ENCODE assay signal across 11 mouse cellular contexts in genomic region chr5:111204976-111205586, GRCm38 (mm10).
A peak's percentile ranks its signal among the peaks of the same experiment; 100 is the strongest.
DNase-seq lines count a peak whose midpoint lies in the region; ATAC-seq and TF ChIP-seq lines count a peak whose summit lies in the region.
"Had no signal": no experiment of that assay in that cellular context is flagged by ENCODE, and none has a peak within 500 bp of the region (broad histone marks: within the 10 kb centered on the region; RNA-seq: fewer than 3 reads in every experiment).

No protein-coding gene starts in this region.

- H3K4me1 ChIP-seq in intestine, embryonic 15.5 days (replicated peaks): peaks cover 50% of the 10 kb centered on the region
- no peaks in the 10 kb centered on the region for H3K4me1 ChIP-seq in intestine, postnatal 0 days (replicated peaks; ENCODE audit: control insufficient read depth, insufficient read depth, low read length)
- peaks cover 45% of the 10 kb centered on the region for H3K4me1 ChIP-seq in embryonic facial prominence, embryonic 14.5 days (ENCODE audit: control insufficient read depth, insufficient read depth, low read length)
- peaks cover 72% of the 10 kb centered on the region for H3K4me1 ChIP-seq in midbrain, embryonic 12.5 days

- H3K27me3 ChIP-seq in intestine, embryonic 15.5 days (replicated peaks): no peaks in the 10 kb centered on the region
- H3K27me3 ChIP-seq in intestine, postnatal 0 days (replicated peaks; ENCODE audit: control insufficient read depth, insufficient read depth, low read length): no peaks in the 10 kb centered on the region
- no peaks in the 10 kb centered on the region for H3K27me3 ChIP-seq in embryonic facial prominence, embryonic 14.5 days (replicated peaks; ENCODE audit: control insufficient read depth, insufficient read depth, low read length)
- H3K27me3 ChIP-seq in midbrain, embryonic 12.5 days: peaks cover 4% of the 10 kb centered on the region; the same call in 1 of the 2 replicates

- H3K4me3 ChIP-seq in intestine, embryonic 15.5 days (replicated peaks): no peak overlapping the region
- H3K4me3 ChIP-seq in intestine, postnatal 0 days (ENCODE audit: low read depth, low read length): no peak overlapping the region
- no peak overlapping the region for H3K4me3 ChIP-seq in embryonic facial prominence, embryonic 14.5 days (ENCODE audit: low read depth, low read length)
- H3K4me3 ChIP-seq in midbrain, embryonic 12.5 days: no peak overlapping the region

- TF ChIP-seq CTCF in intestine, postnatal 0 days (IDR thresholded peaks at IDR 0.05; ENCODE audit: low read depth): no peak

- no peak overlapping the region for H3K9ac ChIP-seq in intestine, embryonic 15.5 days
- H3K9ac ChIP-seq in intestine, postnatal 0 days (ENCODE audit: low read depth, low read length): no peak overlapping the region
- no peak overlapping the region for H3K9ac ChIP-seq in embryonic facial prominence, embryonic 14.5 days (ENCODE audit: low read depth, low read length)
- H3K9ac ChIP-seq in midbrain, embryonic 12.5 days (replicated peaks): no peak overlapping the region

- 17% methylated on average over 4 of the region's 4 CpGs for WGBS in intestine, embryonic 15.5 days
- 27% methylated on average over 4 of the region's 4 CpGs for WGBS in intestine, postnatal 0 days
- WGBS in embryonic facial prominence, embryonic 14.5 days: 27% methylated on average over 4 of the region's 4 CpGs
- 48% methylated on average over 4 of the region's 4 CpGs for WGBS in midbrain, embryonic 12.5 days

- ATAC-seq in intestine, embryonic 15.5 days: no peak
- ATAC-seq in intestine, postnatal 0 days: no peak
- ATAC-seq in embryonic facial prominence, embryonic 14.5 days (ENCODE audit: low read depth): no peak
- no peak for ATAC-seq in midbrain, embryonic 12.5 days (ENCODE audit: low FRiP score, low read depth)

- no peaks in the 10 kb centered on the region for H3K9me3 ChIP-seq in intestine, embryonic 15.5 days
- H3K9me3 ChIP-seq in intestine, postnatal 0 days (ENCODE audit: control insufficient read depth): no peaks in the 10 kb centered on the region
- no peaks in the 10 kb centered on the region for H3K9me3 ChIP-seq in embryonic facial prominence, embryonic 14.5 days (ENCODE audit: control insufficient read depth, low read length)
- no peaks in the 10 kb centered on the region for H3K9me3 ChIP-seq in midbrain, embryonic 12.5 days

- 0 out of 2 replicates have a peak overlapping the region, but pooled peaks have one; percentile 36 for H3K27ac ChIP-seq in intestine, embryonic 15.5 days
- H3K27ac ChIP-seq in intestine, postnatal 0 days (ENCODE audit: low read depth, low read length): no peak overlapping the region
- peak overlapping the region; percentile 40 for H3K27ac ChIP-seq in embryonic facial prominence, embryonic 14.5 days (replicated peaks; ENCODE audit: low read depth, low read length)
- peak overlapping the region; percentile 63 for H3K27ac ChIP-seq in midbrain, embryonic 12.5 days (replicated peaks)

- no peak overlapping the region for H3K4me2 ChIP-seq in intestine, embryonic 15.5 days (replicated peaks)
- no peak overlapping the region for H3K4me2 ChIP-seq in intestine, postnatal 0 days (replicated peaks; ENCODE audit: low read depth)
- no peak overlapping the region for H3K4me2 ChIP-seq in embryonic facial prominence, embryonic 14.5 days (ENCODE audit: low read depth, low read length)
- H3K4me2 ChIP-seq in midbrain, embryonic 12.5 days (replicated peaks): no peak overlapping the region

- H3K36me3 ChIP-seq in intestine, embryonic 15.5 days: no peaks in the 10 kb centered on the region
- no peaks in the 10 kb centered on the region for H3K36me3 ChIP-seq in intestine, postnatal 0 days (ENCODE audit: control insufficient read depth, insufficient read depth)
- no peaks in the 10 kb centered on the region for H3K36me3 ChIP-seq in embryonic facial prominence, embryonic 14.5 days (ENCODE audit: control insufficient read depth, insufficient read depth, low read length)
- H3K36me3 ChIP-seq in midbrain, embryonic 12.5 days: no peaks in the 10 kb centered on the region

- DNase-seq in 3T3-L1 (ENCODE audit: low read depth, low spot score): peak; percentile 91
- DNase-seq in embryonic facial prominence, embryonic 14.5 days (ENCODE audit: low spot score): peak; percentile 65
- no peak for DNase-seq in embryo, embryonic 9.5 days (ENCODE audit: extremely low spot score)
- no peak for DNase-seq in natural killer cell, adult 2 months (ENCODE audit: low spot score in 2 of 2)
- no peak for DNase-seq in left cerebral cortex, adult 8-10 months (ENCODE audit: low spot score in 2 of 2)
- DNase-seq: adrenal gland, postnatal 14 days; gastrocnemius, postnatal 25 days; right cerebral cortex, postnatal 14 days had no signal

Comparison
In these comparisons a context has a peak if more than half of its experiments do, and no peak if none do; other contexts are left out.
1. DNase-seq: peak in 3T3-L1 (single experiment) and embryonic facial prominence, embryonic 14.5 days (single experiment); none in embryo, embryonic 9.5 days (single experiment), natural killer cell, adult 2 months (0 of 2) and left cerebral cortex, adult 8-10 months (0 of 2).